Mouse (Mus musculus) megakaryocyte, embryonic 14.5 days (primary cell): ENCODE results near the gene Mei1.

Experiments
- FLI1 ChIP-seq: IDR thresholded peaks from 2 replicates; pipeline ENCODE4 v1.6.1; 2012; ENCODE audit warnings: low read length, inconsistent platforms, mixed read lengths
- GATA1 ChIP-seq: IDR thresholded peaks from 3 replicates; pipeline ENCODE4 v1.6.1; 2012; ENCODE audit warnings: mixed read lengths, low read length, inconsistent platforms, borderline replicate concordance

GRCm38 (mm10) chr15:82046246-82046891 is 23.4 kb upstream of the Mei1 start:
- TF ChIP-seq GATA1, result no peak
- no peak for TF ChIP-seq FLI1
